Mouse (Mus musculus): ENCODE results near the gene Ccdc186.
"Not testable (repeated sequence)": the region's sequence is repeated elsewhere in the genome, so short reads cannot be mapped to it uniquely, and the experiment has no call there.

Gene Ccdc186

DNA sequence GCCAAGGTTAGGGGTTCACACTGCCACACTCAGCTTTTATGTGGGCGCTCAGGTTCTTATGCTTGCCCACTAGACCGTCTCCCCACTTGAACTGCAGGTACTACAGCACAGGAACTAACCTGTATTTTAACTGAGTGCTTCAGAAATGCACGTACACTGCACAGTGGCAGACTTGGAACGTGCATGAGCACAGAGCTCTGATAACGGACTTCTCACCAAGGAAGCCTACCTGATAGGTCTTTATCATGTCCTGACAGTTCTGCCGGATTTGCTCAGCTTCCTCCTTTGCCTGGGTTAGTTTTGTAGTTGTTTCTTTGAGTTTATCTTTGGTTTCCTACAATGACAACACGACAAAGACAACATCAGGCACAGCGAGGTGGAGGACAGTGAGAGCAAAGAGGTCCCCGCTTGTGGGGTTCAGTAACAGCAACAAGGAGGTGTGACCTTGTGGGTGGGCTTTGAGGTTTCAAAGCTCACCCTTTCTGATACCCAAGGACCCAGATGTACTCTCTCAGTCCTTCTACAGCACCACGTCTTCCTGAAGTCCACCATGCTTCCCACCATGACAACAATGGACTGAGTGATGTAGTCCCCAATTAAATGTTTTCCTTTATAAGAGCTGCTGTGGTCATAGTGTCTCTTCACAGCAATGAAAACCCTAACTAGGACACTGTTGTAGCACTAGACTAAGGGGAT lies 20.2 kb downstream of the Ccdc186 start:
- no peak for DNase-seq (ENCODE audit: low spot score)

DNA sequence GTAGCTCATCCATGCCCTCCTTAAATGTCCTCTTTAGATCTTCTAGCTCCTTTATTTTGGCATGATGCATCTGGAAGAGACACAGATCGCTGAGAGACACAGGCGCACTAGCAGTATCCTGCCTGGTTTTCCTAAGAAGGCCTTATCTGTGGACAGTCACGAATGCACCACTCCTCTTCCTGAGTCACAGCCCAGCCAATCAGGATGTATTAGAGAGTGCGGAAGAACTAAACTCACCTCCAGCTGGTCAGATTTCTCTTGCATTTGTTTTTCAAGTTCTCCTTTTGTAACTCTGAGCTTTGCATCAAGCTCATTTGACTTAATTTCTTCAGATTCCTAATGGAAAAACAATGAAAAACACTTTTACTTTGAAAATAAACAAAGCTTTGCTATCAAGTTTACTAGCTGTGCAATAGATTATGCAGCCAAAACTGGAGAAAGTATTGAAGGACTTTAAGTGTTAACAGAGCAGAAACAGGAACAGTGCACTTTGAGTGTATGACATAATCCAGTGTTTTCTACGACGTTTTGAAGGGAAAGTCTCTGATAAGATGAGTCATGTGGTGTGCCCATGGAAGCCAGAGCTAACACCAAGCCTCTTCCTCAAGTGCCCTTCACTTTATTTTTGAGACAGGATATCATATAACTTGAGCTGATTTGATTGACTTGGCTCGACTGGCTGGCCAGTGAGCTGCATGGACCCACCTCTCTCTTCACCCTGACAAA lies 20.9 kb downstream of the Ccdc186 start:
- peak; percentile 25 for DNase-seq (ENCODE audit: low spot score)

- DNase-seq (ENCODE audit: low spot score) = no peak
Observed at GRCm38 (mm10) chr19:56800226-56800625, 21.8 kb downstream of the Ccdc186 start.

DNA sequence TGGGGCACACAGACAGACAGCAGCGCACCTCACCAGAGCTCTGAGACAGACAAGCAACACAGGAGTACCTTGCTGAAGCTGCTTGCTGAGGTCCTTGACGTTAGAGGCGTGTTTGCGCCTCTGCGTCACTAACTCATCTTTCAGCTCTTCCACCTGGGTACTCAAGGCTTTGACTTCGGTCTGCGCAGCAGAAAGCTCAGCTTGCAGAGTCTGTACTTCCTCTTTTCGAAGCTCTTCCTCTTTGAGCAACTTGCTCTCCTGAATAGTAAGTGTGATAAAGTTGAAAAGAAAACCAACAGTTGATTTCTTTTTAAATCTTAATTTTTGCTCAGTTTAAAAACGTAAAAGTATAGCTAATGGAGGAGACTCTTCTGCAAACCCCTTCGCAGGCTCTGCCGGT lies 24.6 kb downstream of the Ccdc186 start:
- DNase-seq (ENCODE audit: low spot score) = no peak

GRCm38 (mm10) chr19:56788952-56789351 lies 33.0 kb downstream of the Ccdc186 start:
- DNase-seq (ENCODE audit: low spot score) = no peak

DNA sequence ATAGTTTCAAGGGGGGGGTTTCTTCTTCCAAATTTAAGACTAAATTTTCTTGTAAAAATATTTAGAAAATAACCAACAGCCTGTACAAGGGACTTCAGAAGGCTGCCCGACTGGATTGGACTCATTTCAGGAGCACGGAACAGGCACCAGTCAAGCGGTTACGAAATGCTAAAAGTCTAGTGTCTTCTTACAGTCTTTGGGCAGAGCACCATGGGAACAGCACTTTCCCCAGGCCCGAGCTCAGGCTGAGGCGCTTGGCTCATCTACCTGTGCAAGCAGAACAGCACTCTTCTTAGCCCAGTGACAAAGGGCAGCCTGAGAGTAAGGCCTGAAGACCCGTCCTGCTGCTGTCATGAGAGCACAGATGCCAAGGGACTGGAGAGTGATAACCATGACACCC lies 34.1 kb downstream of the Ccdc186 start:
- DNase-seq (ENCODE audit: low spot score) = no peak

DNA sequence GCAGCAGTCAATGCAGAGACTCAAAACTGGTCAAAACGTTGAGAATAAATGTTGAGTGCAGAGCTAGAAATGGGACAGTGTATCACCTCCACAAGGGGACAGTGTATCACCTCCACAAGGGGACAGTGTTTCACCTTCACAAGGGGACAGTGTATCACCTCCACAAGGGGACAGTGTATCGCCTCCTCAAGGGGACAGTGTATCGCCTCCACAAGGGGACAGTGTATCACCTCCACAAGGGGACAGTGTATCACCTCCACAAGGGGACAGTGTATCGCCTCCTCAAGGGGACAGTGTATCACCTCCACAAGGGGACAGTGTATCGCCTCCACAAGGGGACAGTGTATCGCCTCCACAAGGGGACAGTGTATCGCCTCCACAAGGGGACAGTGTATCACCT lies 43.5 kb downstream of the Ccdc186 start:
- not testable (repeated sequence) for DNase-seq (ENCODE audit: low spot score)

GRCm38 (mm10) chr19:56776719-56777382 lies 45.1 kb downstream of the Ccdc186 start:
- no peak for DNase-seq (ENCODE audit: low spot score)

- DNase-seq (ENCODE audit: low spot score) = no peak
Observed at GRCm38 (mm10) chr19:56775893-56776718, 45.9 kb downstream of the Ccdc186 start.

- peak; percentile 83 for DNase-seq (ENCODE audit: low spot score)
Observed at GRCm38 (mm10) chr19:56774971-56775892, 46.8 kb downstream of the Ccdc186 start.

GRCm38 (mm10) chr19:56774408-56774962 lies 47.5 kb downstream of the Ccdc186 start:
- no peak for DNase-seq (ENCODE audit: low spot score)

DNA sequence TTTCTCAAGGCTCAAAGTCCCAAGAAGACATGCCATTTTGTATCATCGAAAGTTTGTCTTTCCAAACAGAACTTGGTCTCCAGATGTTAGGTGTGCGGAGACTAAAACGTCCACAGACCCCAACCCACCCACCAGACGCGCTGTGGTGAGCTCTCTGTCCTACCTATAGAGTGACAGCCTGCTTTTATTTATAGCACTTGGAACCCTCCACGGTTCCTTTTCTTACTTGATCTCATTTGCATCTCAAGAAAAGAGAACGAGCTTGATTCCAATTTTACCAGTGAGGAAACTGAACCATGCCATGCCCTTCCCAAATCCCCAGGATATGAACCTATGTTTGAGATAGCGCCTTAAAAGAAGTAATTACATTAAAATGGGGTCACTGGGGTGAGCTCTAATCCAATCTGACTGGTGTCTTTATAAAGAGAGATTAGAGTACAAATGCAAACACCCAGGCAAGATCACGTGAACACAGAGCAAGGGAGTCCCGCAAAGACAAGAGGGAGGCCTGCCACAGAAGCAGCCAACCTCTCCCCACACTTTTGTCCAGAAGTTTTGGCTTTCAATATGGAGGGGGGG lies 48.5 kb downstream of the Ccdc186 start:
- no peak for DNase-seq (ENCODE audit: low spot score)

DNA sequence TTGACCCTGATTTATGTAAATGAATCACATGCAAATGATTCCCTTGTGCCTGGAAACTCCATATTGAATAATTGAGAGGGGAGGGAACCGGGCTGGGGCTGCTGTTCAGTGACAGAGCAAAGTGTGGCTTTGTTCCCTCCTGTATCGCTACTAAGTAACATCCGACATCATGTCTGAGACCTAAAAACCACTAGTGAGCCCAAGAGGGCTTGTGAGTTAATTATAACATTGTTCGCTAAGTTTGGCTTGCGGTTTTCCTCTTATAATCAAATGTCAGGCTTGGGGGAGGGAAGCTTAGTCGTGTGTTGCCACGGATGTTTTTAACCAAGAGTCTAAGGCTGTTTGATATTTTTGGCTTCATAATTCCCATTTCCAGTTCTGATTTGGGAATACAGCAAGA lies 49.8 kb downstream of the Ccdc186 start:
- DNase-seq (ENCODE audit: low spot score) = no peak

DNA sequence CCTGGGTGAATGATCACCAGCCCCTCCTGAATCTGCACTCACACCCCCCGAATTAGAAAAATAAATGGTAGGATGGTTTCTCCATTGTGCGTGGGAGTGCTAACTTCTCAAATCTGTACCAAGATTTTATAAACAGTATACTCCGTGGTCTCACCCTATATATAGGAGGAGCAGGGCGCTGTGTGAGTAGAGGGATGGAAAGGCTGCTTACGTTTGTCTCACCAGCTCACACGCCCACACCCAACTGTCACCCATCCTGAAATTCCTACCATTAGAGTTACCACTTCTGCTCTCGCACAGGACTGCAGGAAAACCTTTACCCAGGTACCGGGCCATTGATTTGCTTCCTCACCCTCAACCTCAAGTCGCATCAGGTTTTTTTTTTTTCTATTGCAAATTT lies 53.0 kb downstream of the Ccdc186 start:
- DNase-seq (ENCODE audit: low spot score) = no peak

- DNase-seq (ENCODE audit: low spot score) = no peak
Observed at GRCm38 (mm10) chr19:56762686-56763085, 59.3 kb downstream of the Ccdc186 start.

- DNase-seq (ENCODE audit: low spot score) = no peak
Observed at GRCm38 (mm10) chr19:56761727-56762126, 60.3 kb downstream of the Ccdc186 start.

GRCm38 (mm10) chr19:56761096-56761495 lies 60.9 kb downstream of the Ccdc186 start:
- no peak for DNase-seq (ENCODE audit: low spot score)

DNA sequence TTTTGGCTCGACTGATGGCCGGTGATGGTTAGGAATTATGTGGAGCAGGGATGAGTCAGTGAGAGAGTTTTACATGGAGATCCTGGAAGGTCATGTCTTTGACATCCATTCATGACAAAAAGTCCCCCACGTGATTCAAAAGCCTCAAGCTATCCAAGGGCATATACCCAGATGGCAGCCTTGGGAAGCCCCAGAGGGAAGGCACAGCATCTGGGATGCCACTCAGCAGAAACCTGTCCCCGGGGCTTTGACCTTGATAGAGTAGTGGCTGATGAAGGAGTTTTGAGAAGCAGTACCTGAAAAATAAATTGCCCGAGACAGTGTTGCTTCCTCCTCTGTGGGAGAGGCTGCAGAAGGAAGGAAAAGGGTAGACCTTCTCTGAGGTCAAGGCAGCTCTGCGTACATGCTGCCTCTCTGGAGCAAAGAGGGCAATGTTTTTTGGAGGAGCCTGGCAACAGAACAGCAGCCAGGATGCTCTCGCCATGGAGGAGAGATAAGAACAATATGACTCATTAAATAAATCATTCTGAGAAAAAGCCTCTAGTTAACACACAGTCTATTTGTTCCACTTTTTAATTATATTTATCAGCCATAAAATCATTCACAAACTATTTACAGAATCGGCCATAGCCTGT lies 61.6 kb downstream of the Ccdc186 start:
- peak; percentile 66 for DNase-seq (ENCODE audit: low spot score)

DNA sequence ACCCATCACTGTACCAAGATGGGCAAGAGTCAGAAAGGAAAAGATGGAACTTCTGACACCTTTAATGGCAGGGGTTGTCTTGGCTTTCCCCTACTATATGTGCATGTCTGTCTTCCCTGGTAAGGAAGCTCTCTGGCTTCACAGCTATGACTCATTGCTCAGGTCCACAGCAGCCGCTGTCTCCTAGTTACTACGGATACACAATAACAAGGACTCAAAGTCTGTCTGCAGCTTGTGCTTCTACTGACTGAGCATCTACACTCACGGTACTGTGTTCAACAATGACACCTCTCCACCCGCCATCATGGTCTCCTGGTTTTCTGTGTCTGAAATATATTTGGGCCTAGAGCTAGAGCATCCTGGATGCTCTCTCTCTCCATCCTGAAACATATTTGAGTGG lies 62.2 kb downstream of the Ccdc186 start:
- peak; percentile 81 for DNase-seq (ENCODE audit: low spot score)

DNA sequence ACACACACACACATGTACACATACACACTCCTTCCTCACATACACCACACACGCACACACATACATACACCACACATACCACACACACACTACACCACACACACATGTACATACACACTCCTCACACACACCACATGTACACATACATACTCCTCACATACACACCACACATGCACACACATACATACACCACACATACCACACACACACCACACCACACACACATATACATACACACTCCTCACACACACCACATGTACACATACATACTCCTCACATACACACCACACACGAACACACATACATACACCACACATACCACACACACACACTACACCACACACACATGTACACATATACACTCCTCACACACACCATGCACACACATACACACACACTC lies 63.7 kb downstream of the Ccdc186 start:
- DNase-seq (ENCODE audit: low spot score) = no peak
